Mouse (Mus musculus) cerebellum, adult 2 months (tissue): ENCODE measurements at regions not wholly inside any gene's neighbourhood (a gene's known extent, or its start where the extent isn't known, plus 50 kb on each side); places are given as distances from the start of the nearest gene placed in this dataset.

ENCODE experiments used
- CTCF ChIP-seq: fragments of 200-500 bp; IDR thresholded peaks from 2 replicates; pipeline ENCODE4 v1.5.1; 2011; ENCODE audit warnings: low read depth, mild to moderate bottlenecking, control low read depth, low read length, moderate library complexity, borderline replicate concordance; ENCODE audit not compliant: insufficient read depth
- POLR2A ChIP-seq: fragments of 200-500 bp; IDR thresholded peaks from 2 replicates; pipeline ENCODE4 v1.6.1; 2011; ENCODE audit warnings: low read length, control low read depth, borderline replicate concordance; ENCODE audit not compliant: insufficient read depth

DNA sequence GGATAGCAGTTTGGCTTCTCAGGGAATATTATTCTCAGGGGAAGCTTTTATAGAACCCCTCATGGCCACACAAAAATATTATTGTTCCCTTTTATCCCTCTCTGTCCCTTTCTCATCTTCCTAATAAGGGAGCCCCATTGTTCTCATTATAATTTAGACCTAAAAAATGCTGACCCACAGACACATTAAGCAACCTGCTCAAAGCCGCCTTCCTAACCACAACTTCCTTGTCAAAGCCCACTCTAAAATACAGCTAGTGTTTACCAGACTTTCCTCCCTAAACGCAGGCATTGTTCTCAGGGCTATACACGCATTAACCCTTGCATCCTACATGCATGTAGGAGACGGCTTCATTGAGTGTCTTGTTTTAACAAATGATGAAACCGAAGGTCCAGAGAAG is 93.9 kb downstream of the Foxi3 start:
- TF ChIP-seq CTCF = no peak
- TF ChIP-seq POLR2A = no peak
